Mouse (Mus musculus): ENCODE data around the gene Trub1. TPM values are rescaled to one million over a fixed set of nuclear protein-coding genes. Genes with fewer than 3 reads are reported as not detected.

Trub1 gene
- total and polyA plus RNA-seq, 2 experiments: 5.7 to 12.7 TPM

- Histone ChIP-seq H3K79me2 (ENCODE audit: control insufficient read depth, insufficient read depth, low read length) (no peaks in the 10 kb centered on the region), H3K9ac (ENCODE audit: low read depth, low read length) (no peak overlapping the region), H3K36me3 (ENCODE audit: control insufficient read depth, insufficient read depth, low read length) (no peaks in the 10 kb centered on the region), H3K4me3 (ENCODE audit: insufficient read depth, low read depth, low read length) (no peak overlapping the region), H3K4me1 (ENCODE audit: control insufficient read depth, insufficient read depth, low read length) (peaks cover 3% of the 10 kb centered on the region; the same call in 1 of the 2 replicates), H3K27me3 (ENCODE audit: control insufficient read depth, insufficient read depth, low read length) (no peaks in the 10 kb centered on the region), H3K27ac (replicated peaks; ENCODE audit: insufficient read depth, low read depth, low read length) (no peak overlapping the region)
- TF ChIP-seq POLR2A (IDR thresholded peaks at IDR 0.05; ENCODE audit: extremely low read depth, insufficient read depth, low read length): no peak
- no peak for TF ChIP-seq CTCF (IDR thresholded peaks at IDR 0.05; ENCODE audit: low read depth, low read length)
- DNase-seq (ENCODE audit: extremely low read depth, low read depth, low spot score): no peak
- WGBS: 93% methylated on average over 13 of the region's 13 CpGs
These were observed 34.4 kb downstream of the Trub1 start for GRCm38 (mm10) chr19:57487051-57487658.

- TF ChIP-seq CTCF (IDR thresholded peaks at IDR 0.05; ENCODE audit: low read depth, low read length) (no peak), POLR2A (IDR thresholded peaks at IDR 0.05; ENCODE audit: extremely low read depth, insufficient read depth, low read length) (no peak)
- Histone ChIP-seq H3K27ac (replicated peaks; ENCODE audit: insufficient read depth, low read depth, low read length) (no peak overlapping the region), H3K27me3 (ENCODE audit: control insufficient read depth, insufficient read depth, low read length) (no peaks in the 10 kb centered on the region), H3K9ac (ENCODE audit: low read depth, low read length) (no peak overlapping the region), H3K79me2 (ENCODE audit: control insufficient read depth, insufficient read depth, low read length) (no peaks in the 10 kb centered on the region), H3K4me3 (ENCODE audit: insufficient read depth, low read depth, low read length) (no peak overlapping the region), H3K4me1 (ENCODE audit: control insufficient read depth, insufficient read depth, low read length) (peaks cover 3% of the 10 kb centered on the region; the same call in 1 of the 2 replicates), H3K36me3 (ENCODE audit: control insufficient read depth, insufficient read depth, low read length) (no peaks in the 10 kb centered on the region)
- DNase-seq (ENCODE audit: extremely low read depth, low read depth, low spot score): peak; percentile 93
- 26% methylated on average over 7 of the region's 7 CpGs for WGBS
These were observed 36.8 kb downstream of the Trub1 start for GRCm38 (mm10) chr19:57489527-57489926.

GRCm38 (mm10) chr19:57491030-57491429 is 38.3 kb downstream of the Trub1 start:
- DNase-seq (ENCODE audit: extremely low read depth, low read depth, low spot score): peak; percentile 43
- Histone ChIP-seq H3K36me3 (ENCODE audit: control insufficient read depth, insufficient read depth, low read length) (no peaks in the 10 kb centered on the region), H3K4me3 (ENCODE audit: insufficient read depth, low read depth, low read length) (no peak overlapping the region), H3K4me1 (ENCODE audit: control insufficient read depth, insufficient read depth, low read length) (peaks cover 3% of the 10 kb centered on the region; the same call in 1 of the 2 replicates), H3K9ac (ENCODE audit: low read depth, low read length) (no peak overlapping the region), H3K27ac (replicated peaks; ENCODE audit: insufficient read depth, low read depth, low read length) (no peak overlapping the region), H3K79me2 (ENCODE audit: control insufficient read depth, insufficient read depth, low read length) (no peaks in the 10 kb centered on the region), H3K27me3 (ENCODE audit: control insufficient read depth, insufficient read depth, low read length) (no peaks in the 10 kb centered on the region)
- WGBS: 80% methylated on average over 8 of the region's 8 CpGs
- TF ChIP-seq POLR2A (IDR thresholded peaks at IDR 0.05; ENCODE audit: extremely low read depth, insufficient read depth, low read length) (no peak), CTCF (IDR thresholded peaks at IDR 0.05; ENCODE audit: low read depth, low read length) (no peak)

- Histone ChIP-seq H3K36me3 (ENCODE audit: control insufficient read depth, insufficient read depth, low read length) (no peaks in the 10 kb centered on the region), H3K4me3 (ENCODE audit: insufficient read depth, low read depth, low read length) (no peak overlapping the region), H3K79me2 (ENCODE audit: control insufficient read depth, insufficient read depth, low read length) (no peaks in the 10 kb centered on the region), H3K27me3 (ENCODE audit: control insufficient read depth, insufficient read depth, low read length) (no peaks in the 10 kb centered on the region), H3K4me1 (ENCODE audit: control insufficient read depth, insufficient read depth, low read length) (peaks cover 2% of the 10 kb centered on the region; the same call in 1 of the 2 replicates), H3K27ac (replicated peaks; ENCODE audit: insufficient read depth, low read depth, low read length) (no peak overlapping the region), H3K9ac (ENCODE audit: low read depth, low read length) (no peak overlapping the region)
- WGBS: 79% methylated on average over 5 of the region's 5 CpGs
- DNase-seq (ENCODE audit: extremely low read depth, low read depth, low spot score): no peak
- TF ChIP-seq CTCF (IDR thresholded peaks at IDR 0.05; ENCODE audit: low read depth, low read length) (no peak), POLR2A (IDR thresholded peaks at IDR 0.05; ENCODE audit: extremely low read depth, insufficient read depth, low read length) (no peak)
These were observed 41.3 kb downstream of the Trub1 start for GRCm38 (mm10) chr19:57494020-57494419.

- 80% methylated on average over 10 of the region's 10 CpGs for WGBS
- TF ChIP-seq CTCF (IDR thresholded peaks at IDR 0.05; ENCODE audit: low read depth, low read length) (no peak), POLR2A (IDR thresholded peaks at IDR 0.05; ENCODE audit: extremely low read depth, insufficient read depth, low read length) (no peak)
- H3K27me3 ChIP-seq (ENCODE audit: control insufficient read depth, insufficient read depth, low read length): no peaks in the 10 kb centered on the region
These were observed 45.5 kb downstream of the Trub1 start for GRCm38 (mm10) chr19:57498110-57498743.

GRCm38 (mm10) chr19:57498884-57499410 is 46.2 kb downstream of the Trub1 start:
- Histone ChIP-seq H3K4me1 (ENCODE audit: control insufficient read depth, insufficient read depth, low read length) (no peaks in the 10 kb centered on the region), H3K4me3 (ENCODE audit: insufficient read depth, low read depth, low read length) (no peak overlapping the region), H3K79me2 (ENCODE audit: control insufficient read depth, insufficient read depth, low read length) (no peaks in the 10 kb centered on the region), H3K27me3 (ENCODE audit: control insufficient read depth, insufficient read depth, low read length) (no peaks in the 10 kb centered on the region), H3K9ac (ENCODE audit: low read depth, low read length) (no peak overlapping the region), H3K36me3 (ENCODE audit: control insufficient read depth, insufficient read depth, low read length) (no peaks in the 10 kb centered on the region), H3K27ac (replicated peaks; ENCODE audit: insufficient read depth, low read depth, low read length) (no peak overlapping the region)
- WGBS: 82% methylated on average over 6 of the region's 6 CpGs
- TF ChIP-seq CTCF (IDR thresholded peaks at IDR 0.05; ENCODE audit: low read depth, low read length): no peak
- TF ChIP-seq POLR2A (IDR thresholded peaks at IDR 0.05; ENCODE audit: extremely low read depth, insufficient read depth, low read length): no peak
- DNase-seq (ENCODE audit: extremely low read depth, low read depth, low spot score): no peak

More at GRCm38 (mm10) chr19:57498110-57498743, 45.5 kb downstream of the Trub1 start:
- Histone ChIP-seq H3K4me3 (ENCODE audit: insufficient read depth, low read depth, low read length) (no peak overlapping the region), H3K36me3 (ENCODE audit: control insufficient read depth, insufficient read depth, low read length) (no peaks in the 10 kb centered on the region), H3K9ac (ENCODE audit: low read depth, low read length) (no peak overlapping the region), H3K79me2 (ENCODE audit: control insufficient read depth, insufficient read depth, low read length) (no peaks in the 10 kb centered on the region), H3K4me1 (ENCODE audit: control insufficient read depth, insufficient read depth, low read length) (no peaks in the 10 kb centered on the region), H3K27ac (replicated peaks; ENCODE audit: insufficient read depth, low read depth, low read length) (no peak overlapping the region)
- no peak for DNase-seq (ENCODE audit: extremely low read depth, low read depth, low spot score)
